Mouse (Mus musculus) limb, embryonic 14.5 days (tissue): ENCODE measurements at regions not wholly inside any gene's neighbourhood (a gene's known extent, or its start where the extent isn't known, plus 50 kb on each side); places are given as distances from the start of the nearest gene placed in this dataset. TPM values are rescaled to one million over a fixed set of nuclear protein-coding genes. Genes with fewer than 3 reads are reported as not detected.

Experiments
- ATAC-seq: fragments of 200-750 bp; cut with Nextera tagmentation; 2 replicates; pipeline ENCODE4 v1.8.0; 2017; ENCODE audit warnings: low read depth, moderate number of reproducible peaks, moderate TSS enrichment; ENCODE audit not compliant: low FRiP score
- DNase-seq: peaks from one replicate; pipeline ENCODE4 v3.0.0-alpha.2; 2015; ENCODE audit warnings: low spot score
- H3K27ac ChIP-seq: fragments of 300-500 bp; sonication (generic); replicated peaks from 2 replicates; pipeline ENCODE4 v1.5.1; 2014; ENCODE audit warnings: low read depth, mild to moderate bottlenecking, low read length, moderate library complexity, mixed read lengths
- H3K27me3 ChIP-seq: fragments of 300-500 bp; sonication (generic); 2 replicates; pipeline ENCODE4 v1.6.1; 2014; ENCODE audit warnings: low read length, mixed read lengths; ENCODE audit not compliant: control insufficient read depth, insufficient read depth
- H3K36me3 ChIP-seq: fragments of 300-500 bp; sonication (generic); 2 replicates; pipeline ENCODE4 v1.6.1; 2014; ENCODE audit warnings: mild to moderate bottlenecking, low read length, moderate library complexity, mixed read lengths; ENCODE audit not compliant: control insufficient read depth, insufficient read depth
- H3K4me1 ChIP-seq: fragments of 300-500 bp; sonication (generic); 2 replicates; pipeline ENCODE4 v1.6.1; 2014; ENCODE audit warnings: antibody characterized with exemption, low read length, mixed read lengths; ENCODE audit not compliant: control insufficient read depth, insufficient read depth
- H3K4me2 ChIP-seq: fragments of 300-500 bp; sonication (generic); replicated peaks from 2 replicates; pipeline ENCODE4 v1.6.1; 2014; ENCODE audit warnings: low read depth, mild to moderate bottlenecking, low read length, moderate library complexity; ENCODE audit not compliant: severe bottlenecking
- H3K4me3 ChIP-seq: fragments of 300-500 bp; sonication (generic); replicated peaks from 2 replicates; pipeline ENCODE4 v1.5.1; 2014; ENCODE audit warnings: low read length
- H3K9ac ChIP-seq: fragments of 300-500 bp; sonication (generic); 2 replicates; pipeline ENCODE4 v1.6.1; 2014; ENCODE audit warnings: mild to moderate bottlenecking, low read depth, low read length, moderate library complexity; ENCODE audit not compliant: severe bottlenecking
- H3K9me3 ChIP-seq: fragments of 300-500 bp; sonication (generic); 2 replicates; pipeline ENCODE4 v1.6.1; 2016; ENCODE audit warnings: low read length; ENCODE audit not compliant: control insufficient read depth
- POLR2A ChIP-seq: fragments of 200-500 bp; IDR thresholded peaks from 2 replicates; pipeline ENCODE4 v1.8.0; 2012; ENCODE audit warnings: inconsistent platforms, mild to moderate bottlenecking, moderate library complexity, borderline replicate concordance; ENCODE audit not compliant: insufficient read depth, insufficient read length; ENCODE audit errors: extremely low read depth
- WGBS: fragments of 180-500 bp; shearing (Covaris S2); extraction: QIAGEN DNeasy Blood & Tissue Kit; methylation state at CpG from one replicate; pipeline ENCODE4 v1.1.7; 2014; 5-methylcytosine and 5-hydroxymethylcytosine counted together
- microRNA-seq: library from miRNA; unstranded; fragments of <30 nt; microRNA quantifications from one replicate; pipeline ENCODE4, GENCODE M21; 2016

GRCm38 (mm10) chr17:45194786-45195281, 238.7 kb downstream of the Cdc5l start:
- peaks cover 18% of the 10 kb centered on the region for H3K4me1 ChIP-seq
- H3K4me2 ChIP-seq: no peak overlapping the region
- H3K9me3 ChIP-seq: peaks cover 7% of the 10 kb centered on the region; the same call in 1 of the 2 replicates
- no peak for TF ChIP-seq POLR2A
- H3K4me3 ChIP-seq: no peak overlapping the region
- ATAC-seq (no peak), DNase-seq (no peak)
- no peaks in the 10 kb centered on the region for H3K36me3 ChIP-seq
- no peaks in the 10 kb centered on the region for H3K27me3 ChIP-seq
- no peak overlapping the region for H3K9ac ChIP-seq
- H3K27ac ChIP-seq: no peak overlapping the region
- WGBS: 24% methylated on average over 13 of the region's 13 CpGs

- Histone ChIP-seq H3K27ac (no peak overlapping the region), H3K4me3 (no peak overlapping the region), H3K9ac (no peak overlapping the region), H3K4me1 (peaks cover 18% of the 10 kb centered on the region), H3K9me3 (peaks cover 7% of the 10 kb centered on the region; the same call in 1 of the 2 replicates), H3K36me3 (no peaks in the 10 kb centered on the region), H3K27me3 (no peaks in the 10 kb centered on the region), H3K4me2 (0 out of 2 replicates have a peak overlapping the region, but pooled peaks have one; percentile 23)
- TF ChIP-seq POLR2A: no peak
- 34% methylated on average over 11 of the region's 11 CpGs for WGBS
- ATAC-seq (no peak), DNase-seq (no peak)
These were observed 240.0 kb downstream of the Cdc5l start for GRCm38 (mm10) chr17:45193456-45194025.

GRCm38 (mm10) chr17:45187402-45187801, 246.1 kb downstream of the Cdc5l start:
- no peak for ATAC-seq
- H3K4me1 ChIP-seq: no peaks in the 10 kb centered on the region
- H3K9ac ChIP-seq: no peak overlapping the region
- no peak for TF ChIP-seq POLR2A
- no peaks in the 10 kb centered on the region for H3K27me3 ChIP-seq
- H3K9me3 ChIP-seq: 0 out of 2 replicates have a peak, but pooled peaks cover 6% of the 10 kb centered on the region
- H3K4me3 ChIP-seq: no peak overlapping the region
- no peak overlapping the region for H3K4me2 ChIP-seq
- no peak for DNase-seq
- no peaks in the 10 kb centered on the region for H3K36me3 ChIP-seq
- 83% methylated on average over 7 of the region's 7 CpGs for whole genome bisulfite sequencing
- H3K27ac ChIP-seq: no peak overlapping the region

GRCm38 (mm10) chr17:45176340-45176739, 257.2 kb downstream of the Cdc5l start:
- DNase-seq (peak; percentile 25), ATAC-seq (peak; percentile 41; the same call in 1 of the 2 replicates)
- 0 out of 2 replicates have a peak overlapping the region, but pooled peaks have one; percentile 43 for H3K27ac ChIP-seq
- no peak overlapping the region for H3K4me2 ChIP-seq
- H3K9ac ChIP-seq: no peak overlapping the region
- H3K9me3 ChIP-seq: no peaks in the 10 kb centered on the region; the same call in 1 of the 2 replicates
- 0 out of 2 replicates have a peak, but pooled peaks cover 3% of the 10 kb centered on the region for H3K4me1 ChIP-seq
- 22% methylated on average over 4 of the region's 4 CpGs for WGBS
- TF ChIP-seq POLR2A: no peak
- H3K27me3 ChIP-seq: no peaks in the 10 kb centered on the region
- no peaks in the 10 kb centered on the region for H3K36me3 ChIP-seq
- no peak overlapping the region for H3K4me3 ChIP-seq

GRCm38 (mm10) chr17:45169257-45169994, 264.1 kb downstream of the Cdc5l start:
- no peak overlapping the region for H3K9ac ChIP-seq
- H3K27ac ChIP-seq: no peak overlapping the region
- no peak for TF ChIP-seq POLR2A
- peak; percentile 48; the same call in 1 of the 2 replicates for ATAC-seq
- no peak overlapping the region for H3K4me2 ChIP-seq
- H3K36me3 ChIP-seq: no peaks in the 10 kb centered on the region
- 36% methylated on average over 10 of the region's 10 CpGs for whole genome bisulfite sequencing
- no peaks in the 10 kb centered on the region for H3K9me3 ChIP-seq
- 0 out of 2 replicates have a peak, but pooled peaks cover 8% of the 10 kb centered on the region for H3K4me1 ChIP-seq
- DNase-seq: no peak
- no peak overlapping the region for H3K4me3 ChIP-seq
- no peaks in the 10 kb centered on the region for H3K27me3 ChIP-seq

Small RNA genes lying in the stretch of these regions (microRNA-seq; reads per million reads assigned to microRNA genes)
- gene Gm24979: not detected
